Mouse (Mus musculus) cortical plate, adult 2 months (tissue): ENCODE data around the gene Orm1.

Experiments used
- CTCF ChIP-seq: fragments of 200-500 bp; IDR thresholded peaks from 2 replicates; pipeline ENCODE4 v1.5.1; 2011; ENCODE audit warnings: mild to moderate bottlenecking, control low read depth, low read length; ENCODE audit not compliant: insufficient read depth; ENCODE audit errors: extremely low read depth
- POLR2A ChIP-seq: fragments of 200-500 bp; IDR thresholded peaks from 2 replicates; pipeline ENCODE4 v1.6.1; 2011; ENCODE audit warnings: mild to moderate bottlenecking, low read length, control low read depth; ENCODE audit not compliant: insufficient read depth; ENCODE audit errors: extremely low read depth

GRCm38 (mm10) chr4:63345261-63345660 is 901 bp downstream of the Orm1 start:
- TF ChIP-seq CTCF (no peak), POLR2A (no peak)
